Mouse (Mus musculus): ENCODE results near the gene Tmem107. TPM values are rescaled to one million over a fixed set of nuclear protein-coding genes. Genes with fewer than 3 reads are reported as not detected.

Gene Tmem107
- polyA plus RNA-seq, 1 experiment from 2014 or later: 60.8 TPM

DNA sequence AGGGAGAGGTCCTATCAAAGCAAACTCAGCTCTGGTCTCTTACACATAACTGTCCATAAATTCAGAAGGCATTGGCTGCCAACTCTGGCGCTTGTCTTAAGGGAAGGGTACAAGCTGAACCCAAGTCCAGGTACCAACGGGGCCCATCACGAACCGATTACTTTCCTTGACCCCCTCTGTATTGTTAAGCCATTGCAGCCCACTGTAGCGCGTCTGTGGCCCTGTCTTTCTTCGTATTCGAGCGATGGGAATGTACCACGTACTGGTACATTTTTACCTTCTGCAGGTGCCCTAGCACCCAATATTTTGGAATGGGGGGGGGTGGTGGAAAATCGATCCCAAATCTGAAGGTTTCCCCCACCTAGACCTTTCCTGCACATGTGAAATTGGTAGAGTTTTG lies 1.6 kb downstream of the Tmem107 start:
- Histone ChIP-seq H3K4me1 (peaks cover 48% of the 10 kb centered on the region), H3K27me3 (ENCODE audit: poor library complexity, severe bottlenecking) (no peaks in the 10 kb centered on the region), H3K9me3 (no peaks in the 10 kb centered on the region), H3K36me3 (replicated peaks) (no peaks in the 10 kb centered on the region), H3K27ac (peak overlapping the region; percentile 95), H3K4me3 (peak overlapping the region; percentile 48)
- WGBS: 85% methylated on average over 11 of the region's 11 CpGs
- DNase-seq (ENCODE audit: extremely low spot score, low spot score): no peak

- no peaks in the 10 kb centered on the region for H3K36me3 ChIP-seq (replicated peaks)
- WGBS: 10% methylated on average over 9 of the region's 9 CpGs
- no peak for DNase-seq (ENCODE audit: extremely low spot score, low spot score)
These were observed 2.1 kb downstream of the Tmem107 start for GRCm38 (mm10) chr11:69072666-69073064.

DNA sequence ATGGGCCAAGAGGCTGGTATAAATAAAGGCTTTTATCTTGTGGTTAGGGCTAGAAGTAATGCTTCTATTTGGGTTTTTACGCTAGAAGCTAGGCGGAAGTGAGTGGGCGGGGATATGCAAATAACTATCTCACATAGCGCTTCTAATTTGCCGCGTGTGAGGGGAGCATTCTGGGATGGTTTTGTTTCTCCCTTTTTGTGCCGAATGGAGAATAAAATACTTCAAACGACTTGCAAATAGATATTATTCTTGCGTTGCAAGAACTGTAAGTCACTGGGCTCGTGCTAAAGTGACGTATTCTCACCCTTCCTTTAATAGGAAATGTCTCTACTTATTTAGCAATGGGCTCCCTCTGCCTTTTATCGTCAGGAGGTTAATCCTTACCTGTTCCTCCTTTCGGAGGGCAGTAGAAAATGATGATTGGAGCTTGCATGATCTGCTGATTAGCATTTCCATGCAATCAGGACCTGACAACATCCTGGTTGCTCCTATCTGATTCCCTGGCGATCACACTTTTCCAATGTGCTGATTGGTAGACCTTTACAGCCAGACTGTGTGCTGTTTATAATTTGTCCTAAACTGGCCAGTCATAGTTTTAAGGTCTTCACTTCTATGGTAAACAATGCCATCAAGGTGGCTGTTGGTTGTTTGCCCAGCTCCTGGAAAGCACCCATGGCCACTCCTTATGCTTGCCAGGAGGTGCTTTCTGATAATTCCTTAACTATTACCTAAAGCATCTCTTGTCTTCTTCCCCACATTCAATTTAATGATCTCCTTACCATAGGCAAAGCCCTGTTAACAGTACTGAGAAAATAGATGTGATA lies 2.7 kb downstream of the Tmem107 start:
- under 1% methylated on average over 14 of the region's 14 CpGs for WGBS
- peak overlapping the region; percentile 95 for H3K27ac ChIP-seq
- no peaks in the 10 kb centered on the region for H3K27me3 ChIP-seq (ENCODE audit: poor library complexity, severe bottlenecking)
- H3K9me3 ChIP-seq: no peaks in the 10 kb centered on the region
- peak; percentile 84 for DNase-seq (ENCODE audit: extremely low spot score, low spot score)
- H3K4me1 ChIP-seq: peaks cover 47% of the 10 kb centered on the region
- H3K4me3 ChIP-seq: peak overlapping the region; percentile 48
- H3K36me3 ChIP-seq (replicated peaks): no peaks in the 10 kb centered on the region

More at GRCm38 (mm10) chr11:69072666-69073064, 2.1 kb downstream of the Tmem107 start:
- Histone ChIP-seq H3K4me3 (peak overlapping the region; percentile 48), H3K4me1 (peaks cover 47% of the 10 kb centered on the region), H3K27ac (peak overlapping the region; percentile 95), H3K27me3 (ENCODE audit: poor library complexity, severe bottlenecking) (no peaks in the 10 kb centered on the region), H3K9me3 (no peaks in the 10 kb centered on the region)

DNA sequence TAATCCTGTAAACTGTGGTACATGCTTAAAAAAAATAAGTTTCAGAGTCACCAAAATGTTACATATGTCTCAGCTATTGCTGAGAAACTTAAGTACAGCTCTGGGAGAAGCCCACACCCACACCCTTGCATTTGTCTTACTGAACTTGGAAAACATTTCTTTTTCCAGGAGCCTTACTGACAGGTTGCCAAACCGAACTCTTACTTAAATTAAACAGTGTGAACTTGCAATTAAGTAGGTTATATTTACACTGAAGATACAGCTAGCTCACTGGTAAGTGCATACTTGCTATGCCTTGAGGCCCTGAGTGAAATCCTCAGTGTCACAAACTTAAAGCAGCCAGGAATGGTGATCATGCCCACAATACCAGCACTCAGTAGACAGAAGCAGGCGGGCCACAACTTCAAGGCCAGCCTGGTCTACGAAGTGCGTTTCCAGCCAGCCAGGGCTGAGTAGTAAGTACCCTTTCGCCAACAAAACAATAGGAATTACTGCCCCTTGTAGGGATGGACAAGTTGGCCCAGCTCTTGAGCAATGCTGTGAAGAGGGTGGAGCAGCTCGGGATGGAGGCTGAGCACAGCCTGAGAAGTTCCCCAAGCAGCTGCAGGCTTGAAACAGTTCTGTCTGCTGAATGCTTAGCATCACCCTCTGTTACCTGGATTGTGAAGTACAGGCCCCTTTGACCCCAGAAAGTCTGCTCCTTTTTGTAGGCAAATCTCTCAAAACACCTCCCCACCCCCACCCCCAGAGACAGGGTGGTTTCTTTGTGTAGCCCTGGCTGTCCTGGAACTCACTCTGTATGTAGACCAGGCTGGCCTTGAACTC lies 3.6 kb downstream of the Tmem107 start:
- 41% methylated on average over 6 of the region's 6 CpGs for WGBS
- H3K27me3 ChIP-seq (ENCODE audit: poor library complexity, severe bottlenecking): no peaks in the 10 kb centered on the region
- peak overlapping the region; percentile 95 for H3K27ac ChIP-seq
- peaks cover 53% of the 10 kb centered on the region for H3K4me1 ChIP-seq
- DNase-seq (ENCODE audit: extremely low spot score, low spot score): no peak
- no peaks in the 10 kb centered on the region for H3K36me3 ChIP-seq (replicated peaks)
- H3K4me3 ChIP-seq: peak overlapping the region; percentile 48
- H3K9me3 ChIP-seq: no peaks in the 10 kb centered on the region

DNA sequence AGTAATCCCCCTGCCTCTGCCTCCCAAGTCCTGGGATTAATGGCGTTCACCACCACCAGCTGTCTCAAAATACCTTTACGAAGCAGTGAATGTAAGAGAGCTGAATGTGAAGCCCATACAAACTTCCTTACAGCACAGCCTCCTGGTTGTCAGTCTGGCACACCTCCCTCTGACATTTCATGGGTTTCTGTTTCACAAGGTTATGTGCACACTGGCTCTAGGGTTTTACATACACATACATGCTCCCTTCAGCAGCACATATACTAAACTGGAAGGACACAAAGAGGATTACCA lies 4.1 kb downstream of the Tmem107 start:
- WGBS: 46% methylated on average over 2 of the region's 2 CpGs
- Histone ChIP-seq H3K27ac (0 out of 2 replicates have a peak overlapping the region, but pooled peaks have one; percentile 95), H3K9me3 (no peaks in the 10 kb centered on the region), H3K27me3 (ENCODE audit: poor library complexity, severe bottlenecking) (no peaks in the 10 kb centered on the region), H3K4me3 (no peak overlapping the region), H3K36me3 (replicated peaks) (no peaks in the 10 kb centered on the region), H3K4me1 (peaks cover 49% of the 10 kb centered on the region)
- DNase-seq (ENCODE audit: extremely low spot score, low spot score): no peak

DNA sequence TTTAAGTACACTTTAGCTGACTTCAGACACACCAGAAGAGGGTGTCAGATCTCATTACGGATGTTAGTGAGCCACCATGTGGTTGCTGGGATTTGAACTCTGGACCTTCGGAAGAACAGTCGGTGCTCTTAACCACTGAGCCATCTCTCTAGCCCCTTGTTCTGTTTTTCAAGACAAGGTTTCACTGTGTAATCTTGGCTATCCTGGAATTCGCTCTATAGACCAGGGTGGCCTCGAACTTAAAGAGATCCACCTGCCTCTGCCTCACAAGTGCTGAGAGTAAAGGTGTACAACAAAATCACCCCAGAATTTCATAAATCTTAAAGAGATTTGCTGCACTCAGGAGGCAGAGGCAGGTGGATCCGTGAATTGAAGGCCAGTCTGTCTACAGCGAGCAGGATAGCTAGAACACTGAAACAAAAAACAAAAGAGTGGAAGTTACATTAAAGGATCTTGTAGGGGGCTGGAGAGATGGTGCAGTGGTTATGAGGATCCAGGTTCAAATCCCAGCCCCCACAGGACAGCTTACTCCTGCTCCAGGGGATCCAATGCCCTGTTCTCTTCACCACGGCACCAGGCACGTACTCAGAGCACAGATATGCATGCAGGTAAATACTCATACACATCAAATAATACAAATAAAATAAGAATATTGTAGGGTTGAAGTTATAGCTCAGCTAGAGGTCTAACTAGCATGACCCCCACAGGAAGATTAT lies 5.3 kb downstream of the Tmem107 start:
- Histone ChIP-seq H3K4me3 (no peak overlapping the region), H3K27ac (no peak overlapping the region), H3K27me3 (ENCODE audit: poor library complexity, severe bottlenecking) (no peaks in the 10 kb centered on the region), H3K4me1 (peaks cover 41% of the 10 kb centered on the region), H3K36me3 (replicated peaks) (no peaks in the 10 kb centered on the region), H3K9me3 (no peaks in the 10 kb centered on the region)
- WGBS: 50% methylated on average over 9 of the region's 9 CpGs
- DNase-seq (ENCODE audit: extremely low spot score, low spot score): no peak

DNA sequence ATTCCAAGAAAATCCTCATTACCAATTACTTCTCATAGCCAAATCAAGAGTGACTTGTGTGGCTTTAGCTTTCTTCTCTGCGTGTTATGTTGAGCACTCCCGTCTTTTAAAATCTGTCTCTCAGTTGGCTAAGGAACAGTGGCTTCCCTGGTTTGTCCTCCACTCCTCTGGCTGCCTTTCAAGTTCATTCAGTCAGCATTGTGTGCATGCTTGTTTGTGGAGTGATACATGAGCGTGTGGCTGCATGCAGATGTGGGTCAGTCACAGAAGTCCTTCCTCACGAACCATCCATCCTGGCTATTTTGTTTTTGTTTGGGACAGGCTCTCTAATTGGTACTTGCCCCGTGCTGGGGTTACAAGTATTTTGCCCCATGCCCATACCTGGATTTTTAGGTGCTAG lies 6.0 kb downstream of the Tmem107 start:
- Histone ChIP-seq H3K4me1 (peaks cover 35% of the 10 kb centered on the region), H3K4me3 (no peak overlapping the region), H3K27ac (no peak overlapping the region), H3K36me3 (replicated peaks) (no peaks in the 10 kb centered on the region), H3K9me3 (no peaks in the 10 kb centered on the region), H3K27me3 (ENCODE audit: poor library complexity, severe bottlenecking) (no peaks in the 10 kb centered on the region)
- WGBS: 82% methylated on average over 5 of the region's 5 CpGs
- no peak for DNase-seq (ENCODE audit: extremely low spot score, low spot score)

GRCm38 (mm10) chr11:69077316-69077715 lies 6.7 kb downstream of the Tmem107 start:
- Histone ChIP-seq H3K4me3 (no peak overlapping the region), H3K9me3 (no peaks in the 10 kb centered on the region), H3K27me3 (ENCODE audit: poor library complexity, severe bottlenecking) (no peaks in the 10 kb centered on the region), H3K4me1 (peaks cover 27% of the 10 kb centered on the region), H3K27ac (no peak overlapping the region), H3K36me3 (replicated peaks) (no peaks in the 10 kb centered on the region)
- no peak for DNase-seq (ENCODE audit: extremely low spot score, low spot score)
- 87% methylated on average over 9 of the region's 9 CpGs for WGBS

DNA sequence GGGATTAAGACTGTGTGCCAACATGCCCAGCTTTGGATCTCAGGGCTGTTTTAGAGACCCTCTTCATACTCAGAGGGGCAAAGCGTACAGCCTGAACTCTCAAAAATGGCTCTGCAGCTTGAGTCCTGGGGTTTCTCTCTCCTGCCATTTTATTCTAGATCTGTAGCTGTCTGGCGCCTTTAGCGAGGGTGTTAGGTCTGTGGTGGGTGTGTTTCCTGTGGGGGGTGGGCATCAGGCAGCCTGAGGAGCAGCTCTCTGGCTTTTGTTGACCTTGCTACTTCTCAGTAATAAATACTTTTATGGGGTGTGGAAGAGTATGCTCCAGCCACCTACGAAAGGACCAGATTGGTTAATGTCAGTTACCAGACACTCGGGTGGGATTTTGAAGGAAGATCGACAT lies 7.4 kb downstream of the Tmem107 start:
- no peak for DNase-seq (ENCODE audit: extremely low spot score, low spot score)
- H3K4me1 ChIP-seq: peaks cover 22% of the 10 kb centered on the region
- H3K4me3 ChIP-seq: no peak overlapping the region
- H3K9me3 ChIP-seq: no peaks in the 10 kb centered on the region
- WGBS: 86% methylated on average over 6 of the region's 6 CpGs
- no peaks in the 10 kb centered on the region for H3K27me3 ChIP-seq (ENCODE audit: poor library complexity, severe bottlenecking)
- no peaks in the 10 kb centered on the region for H3K36me3 ChIP-seq (replicated peaks)
- H3K27ac ChIP-seq: no peak overlapping the region

DNA sequence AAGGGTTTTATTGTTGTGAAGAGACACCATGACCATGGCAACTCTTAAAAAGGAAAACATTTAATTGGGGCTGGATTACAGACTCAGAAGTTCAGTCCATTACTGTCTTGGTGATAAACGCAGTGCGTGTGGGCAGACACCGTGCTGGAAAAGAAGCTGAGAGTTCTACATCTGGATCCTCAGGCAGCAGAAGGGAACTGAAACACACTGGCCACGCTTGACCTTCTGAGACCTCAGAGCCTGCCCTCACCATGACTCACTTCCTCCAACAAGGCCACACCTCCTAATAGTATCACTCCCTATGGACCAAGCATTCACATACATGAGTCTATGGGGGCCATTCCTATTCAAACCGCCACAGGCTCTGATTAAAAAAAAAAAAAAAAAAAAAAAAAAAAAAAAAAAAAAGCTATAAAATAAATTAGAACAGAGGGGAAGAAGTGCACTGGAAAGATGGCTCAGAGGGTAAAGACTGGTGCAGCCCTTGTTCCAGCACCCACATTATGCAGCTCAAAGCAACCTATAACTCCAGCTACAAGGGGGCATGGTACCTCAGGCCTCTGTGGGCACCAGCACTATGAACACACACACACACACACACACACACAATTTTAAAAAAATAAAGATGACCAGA lies 8.3 kb downstream of the Tmem107 start:
- Histone ChIP-seq H3K4me3 (no peak overlapping the region), H3K4me1 (peaks cover 16% of the 10 kb centered on the region)

DNA sequence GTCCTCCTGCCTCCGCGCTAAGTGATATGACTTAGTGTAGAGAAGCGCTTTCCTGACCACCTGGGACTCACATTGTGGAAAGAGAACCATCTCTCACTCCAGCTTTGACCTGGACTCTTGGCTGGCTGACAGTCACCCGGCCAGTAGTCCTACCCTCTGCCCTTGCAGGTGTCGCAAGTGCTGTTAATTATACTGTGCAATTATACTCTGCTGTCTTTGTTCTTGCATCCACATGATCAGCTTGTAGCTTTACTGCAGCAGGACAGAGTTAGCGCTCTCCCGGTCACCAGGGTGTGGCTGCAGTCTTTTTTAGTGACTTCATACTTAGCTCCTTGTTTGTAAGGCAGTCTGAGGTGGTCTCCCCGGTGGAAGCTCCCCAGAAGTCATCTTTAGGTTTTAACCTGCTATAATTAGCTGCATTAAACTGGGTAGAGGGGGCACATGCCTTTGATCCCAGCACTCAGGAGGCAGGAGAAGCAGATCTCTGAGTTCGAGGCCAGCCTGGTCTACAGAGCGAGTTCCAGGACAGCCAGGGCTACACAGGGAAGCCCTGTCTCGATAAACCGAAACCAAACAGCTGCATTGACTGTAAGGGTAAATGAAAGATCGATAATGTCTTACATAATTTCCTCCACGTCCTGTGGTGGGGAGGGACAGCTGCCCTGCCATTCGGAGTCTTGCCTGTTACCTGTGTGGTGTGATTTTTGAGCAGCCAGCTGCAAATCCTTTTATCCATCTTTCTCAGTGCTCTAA lies 9.7 kb downstream of the Tmem107 start:
- no peak overlapping the region for H3K27ac ChIP-seq
- H3K27me3 ChIP-seq (ENCODE audit: poor library complexity, severe bottlenecking): no peaks in the 10 kb centered on the region
- H3K36me3 ChIP-seq (replicated peaks): no peaks in the 10 kb centered on the region
- 87% methylated on average over 15 of the region's 15 CpGs for WGBS
- H3K4me1 ChIP-seq: peaks cover 6% of the 10 kb centered on the region
- no peak overlapping the region for H3K4me3 ChIP-seq
- H3K9me3 ChIP-seq: no peaks in the 10 kb centered on the region
- no peak for DNase-seq (ENCODE audit: extremely low spot score, low spot score)

More for the DNA sequence above, 8.3 kb downstream of the Tmem107 start:
- no peak for DNase-seq (ENCODE audit: extremely low spot score, low spot score)
- 87% methylated on average over 5 of the region's 5 CpGs for WGBS
- Histone ChIP-seq H3K9me3 (no peaks in the 10 kb centered on the region), H3K27me3 (ENCODE audit: poor library complexity, severe bottlenecking) (no peaks in the 10 kb centered on the region), H3K36me3 (replicated peaks) (no peaks in the 10 kb centered on the region), H3K27ac (no peak overlapping the region)

- Histone ChIP-seq H3K36me3 (replicated peaks) (no peaks in the 10 kb centered on the region), H3K27ac (no peak overlapping the region), H3K4me3 (no peak overlapping the region), H3K27me3 (ENCODE audit: poor library complexity, severe bottlenecking) (no peaks in the 10 kb centered on the region), H3K4me1 (peaks cover 6% of the 10 kb centered on the region), H3K9me3 (no peaks in the 10 kb centered on the region)
- no peak for DNase-seq (ENCODE audit: extremely low spot score, low spot score)
- 87% methylated on average over 8 of the region's 8 CpGs for WGBS
These were observed 10.2 kb downstream of the Tmem107 start for GRCm38 (mm10) chr11:69080855-69081222.

Measured in forebrain, embryonic 10.5 days (tissue).